Mouse (Mus musculus) CH12F3 (cell line): ENCODE data around the gene Fggy.

Experiments used
- in situ Hi-C: fragments of 300-500 bp; cut with MboI; formaldehyde crosslinking; loops from 2 replicates; pipeline ENCODE4 v1.14.3; 2020; ENCODE audit warnings: low sequenced_read_pairs

Fggy gene

GRCm38 (mm10) chr4:95557333-95557956 is at the start of gene Fggy:
Gene Fggy (plus strand): TSS chr4:95557507.
- in situ Hi-C loops, result no loop called here

- in situ Hi-C loops, result no loop called here
Observed at GRCm38 (mm10) chr4:95507946-95508311, 49.4 kb upstream of the Fggy start.

- in situ Hi-C loops, result no loop called here
Observed at GRCm38 (mm10) chr4:95518382-95518781, 38.9 kb upstream of the Fggy start.

GRCm38 (mm10) chr4:95519975-95520642 is 37.2 kb upstream of the Fggy start:
- in situ Hi-C loops, result no loop called here

GRCm38 (mm10) chr4:95520643-95521032 is 36.7 kb upstream of the Fggy start:
- in situ Hi-C loops, result no loop called here

- in situ Hi-C loops, result no loop called here
Observed at GRCm38 (mm10) chr4:95526588-95526987, 30.7 kb upstream of the Fggy start.

GRCm38 (mm10) chr4:95530757-95531156 is 26.6 kb upstream of the Fggy start:
- in situ Hi-C loops, result no loop called here

- in situ Hi-C loops, result no loop called here
Observed at GRCm38 (mm10) chr4:95533946-95534345, 23.4 kb upstream of the Fggy start.

GRCm38 (mm10) chr4:95541382-95542038 is 15.8 kb upstream of the Fggy start:
- in situ Hi-C loops, result no loop called here

- in situ Hi-C loops, result no loop called here
Observed at GRCm38 (mm10) chr4:95542039-95542790, 15.1 kb upstream of the Fggy start.

GRCm38 (mm10) chr4:95543529-95543928 is 13.8 kb upstream of the Fggy start:
- in situ Hi-C loops, result no loop called here

- in situ Hi-C loops, result no loop called here
Observed at GRCm38 (mm10) chr4:95556663-95557332, 509 bp upstream of the Fggy start.

- in situ Hi-C loops, result no loop called here
Observed at GRCm38 (mm10) chr4:95558271-95558888, 1.1 kb downstream of the Fggy start.

GRCm38 (mm10) chr4:95571621-95572020 is 14.3 kb downstream of the Fggy start:
- in situ Hi-C loops, result no loop called here

GRCm38 (mm10) chr4:95573704-95574103 is 16.4 kb downstream of the Fggy start:
- in situ Hi-C loops, result no loop called here

GRCm38 (mm10) chr4:95575411-95575911 is 18.2 kb downstream of the Fggy start:
- in situ Hi-C loops, result no loop called here

GRCm38 (mm10) chr4:95579183-95579582 is 21.9 kb downstream of the Fggy start:
- in situ Hi-C loops, result no loop called here

GRCm38 (mm10) chr4:95584107-95584762 is 26.9 kb downstream of the Fggy start:
- in situ Hi-C loops, result no loop called here

- in situ Hi-C loops, result no loop called here
Observed at GRCm38 (mm10) chr4:95586274-95587001, 29.1 kb downstream of the Fggy start.
